Mouse (Mus musculus) left cerebral cortex, postnatal 14 days (tissue): ENCODE measurements around the gene Gm14525. TPM values are rescaled to one million over a fixed set of nuclear protein-coding genes. Genes with fewer than 3 reads are reported as not detected.
"Not testable (repeated sequence)": the region's sequence is repeated elsewhere in the genome, so short reads cannot be mapped to it uniquely, and the experiment has no call there.

ENCODE experiments used
- DNase-seq, 2 experiments: peaks; one replicate each; pipeline ENCODE4 v3.0.0; 2021 to 2022; ENCODE audit warnings: low spot score in 2 of 2, mixed read lengths in 1 of 2
- intact Hi-C: fragments of 180-260 bp; cut with DNase I; formaldehyde crosslinking; loops from one replicate; pipeline ENCODE4 v1.15.1; 2025
- long read RNA-seq, 2 experiments: library from polyadenylated mRNA; stranded (forward); transcript quantifications; one replicate each; pipeline ENCODE4 v2.0.0; 2021
- total RNA-seq, 2 experiments: library from RNA; stranded (reverse); gene quantifications; 2 replicates each; pipeline ENCODE4 v1.2.3; 2021

Gene Gm14525
- not detected for total RNA-seq
- long read RNA-seq, experiment 1: 0 reads
- long read RNA-seq, experiment 2: 0 reads

DNA sequence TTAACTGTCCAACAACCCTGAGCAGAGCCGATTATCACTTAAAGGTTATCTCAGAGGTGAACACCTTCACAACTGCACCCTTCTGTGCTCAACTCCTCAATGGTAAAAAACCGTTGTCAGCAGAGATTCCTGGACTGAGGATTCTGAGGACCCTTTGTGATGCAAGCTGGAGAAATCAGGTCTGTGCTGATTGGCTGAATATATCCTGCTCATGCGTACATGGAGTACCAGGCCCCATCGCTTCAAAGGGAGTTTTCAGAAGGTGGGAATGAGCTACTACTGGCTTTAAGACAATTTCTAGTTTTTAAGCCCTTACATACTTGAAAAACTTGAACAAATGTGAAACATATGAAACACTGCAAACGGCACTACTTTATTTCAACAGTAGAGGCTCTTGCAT lies at the start of gene Gm14525:
Gene Gm14525 (minus strand): TSS at position 101 of the 400 bp plus-strand sequence.
- intact Hi-C loops, DNase-seq: not testable (repeated sequence)

Other genes with a start within 250 kb of the Gm14525 start
- not detected for gene Slx, start 157.1 kb downstream of the Gm14525 start, total RNA-seq
- not detected for gene Gm6121, start 233.1 kb upstream of the Gm14525 start, total RNA-seq